Mouse (Mus musculus) C2C12 (cell line): ENCODE data around the gene Rplp2. TPM values are rescaled to one million over a fixed set of nuclear protein-coding genes. Genes with fewer than 3 reads are reported as not detected.
A peak's percentile ranks its signal among the peaks of the same experiment; 100 is the strongest.

Experiments used
- H3K27me3 ChIP-seq: one replicate; pipeline ENCODE4 v1.6.1; 2011; ENCODE audit not compliant: control insufficient read depth, insufficient read depth, insufficient read length
- H3K36me3 ChIP-seq: one replicate; pipeline ENCODE4 v1.6.1; 2011; ENCODE audit not compliant: control insufficient read depth, insufficient read depth
- H3K4me3 ChIP-seq: one replicate; pipeline ENCODE4 v1.5.1; 2011; ENCODE audit warnings: mild to moderate bottlenecking, control low read depth; ENCODE audit not compliant: poor library complexity, insufficient read depth, severe bottlenecking
- H3K79me2 ChIP-seq: one replicate; pipeline ENCODE4 v1.6.1; 2011; ENCODE audit not compliant: control insufficient read depth, insufficient read depth
- H3K79me3 ChIP-seq: one replicate; pipeline ENCODE4 v1.6.1; 2011; ENCODE audit warnings: low read depth, control low read depth
- H3ac ChIP-seq: one replicate; pipeline ENCODE3; 2011; ENCODE audit warnings: low read depth; ENCODE audit not compliant: control insufficient read depth, insufficient read length
- CEBPB ChIP-seq: IDR thresholded peaks from one replicate; pipeline ENCODE4 v1.6.1; 2011; ENCODE audit warnings: low read depth, mild to moderate bottlenecking, control low read depth, moderate library complexity
- CTCF ChIP-seq: IDR thresholded peaks from one replicate; pipeline ENCODE4 v1.5.1; 2011; ENCODE audit not compliant: control insufficient read depth, insufficient read depth, insufficient read length
- FOSL1 ChIP-seq: IDR thresholded peaks from one replicate; pipeline ENCODE4 v1.8.0; 2011; ENCODE audit warnings: mild to moderate bottlenecking, low read length; ENCODE audit not compliant: poor library complexity, insufficient read depth, severe bottlenecking
- MAX ChIP-seq: IDR thresholded peaks from one replicate; pipeline ENCODE4 v1.6.1; 2011; ENCODE audit warnings: mild to moderate bottlenecking, control low read depth
- MYOD1 ChIP-seq: IDR thresholded peaks from one replicate; pipeline ENCODE4 v1.6.1; 2011; ENCODE audit warnings: low read depth; ENCODE audit not compliant: control insufficient read depth, insufficient read length
- MYOG ChIP-seq: IDR thresholded peaks from one replicate; pipeline ENCODE4 v1.6.1; 2011; ENCODE audit not compliant: control insufficient read depth, insufficient read length; ENCODE audit errors: extremely low read depth
- USF1 ChIP-seq: IDR thresholded peaks from one replicate; pipeline ENCODE4 v1.6.1; 2011; ENCODE audit warnings: low read depth, mild to moderate bottlenecking, control low read depth, moderate library complexity
- polyA plus RNA-seq: library from polyadenylated mRNA; unstranded; fragments of >200 nt; fragmentation: generic; extraction: Trizol; gene quantifications from one replicate; pipeline ENCODE4 v1.2.1, GENCODE M21; 2012; ENCODE audit warnings: missing spikeins

Gene Rplp2
- polyA plus RNA-seq, 1 experiment: 4,785 TPM

DNA sequence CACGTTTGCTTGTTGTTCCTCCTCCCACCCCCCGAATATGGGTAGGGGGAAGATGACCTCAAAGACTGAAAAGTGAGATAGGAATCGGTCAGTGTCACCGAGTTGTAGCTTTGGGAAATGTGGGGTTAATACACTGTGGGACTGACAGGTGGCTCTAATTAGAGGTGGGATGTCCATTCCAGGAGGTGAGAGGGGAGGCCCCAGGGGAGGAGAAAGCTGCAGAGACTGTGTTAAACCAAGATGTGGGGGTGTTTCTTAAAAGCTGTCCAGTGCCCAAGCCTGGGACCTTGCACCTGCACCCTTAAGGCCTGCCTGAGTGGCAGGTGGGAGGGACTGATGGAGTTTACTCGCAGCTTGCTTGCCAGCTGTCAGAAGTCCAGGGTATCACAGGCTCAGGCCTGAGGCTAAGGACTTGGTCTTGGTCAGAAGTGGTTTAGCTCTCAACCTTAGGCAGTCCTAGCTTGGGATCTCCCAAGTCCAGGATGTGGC is 15.2 kb downstream of the Rplp2 start:
- H3K36me3 ChIP-seq: peaks cover 3% of the 10 kb centered on the region
- peaks cover 11% of the 10 kb centered on the region for H3K79me2 ChIP-seq
- no peaks in the 10 kb centered on the region for H3K79me3 ChIP-seq
- no peak overlapping the region for H3ac ChIP-seq
- TF ChIP-seq CEBPB: no peak
- TF ChIP-seq MYOD1: no peak
- no peak for TF ChIP-seq CTCF
- TF ChIP-seq MYOG: no peak
- TF ChIP-seq MAX: no peak
- TF ChIP-seq FOSL1: no peak
- no peak for TF ChIP-seq USF1
- H3K4me3 ChIP-seq: no peak overlapping the region
- H3K27me3 ChIP-seq: no peaks in the 10 kb centered on the region

GRCm38 (mm10) chr7:141463824-141464602 is 16.8 kb downstream of the Rplp2 start:
- peaks cover 2% of the 10 kb centered on the region for H3K79me3 ChIP-seq
- TF ChIP-seq FOSL1: no peak
- TF ChIP-seq USF1: no peak
- no peak for TF ChIP-seq MYOD1
- peaks cover 24% of the 10 kb centered on the region for H3K79me2 ChIP-seq
- no peak overlapping the region for H3ac ChIP-seq
- no peaks in the 10 kb centered on the region for H3K27me3 ChIP-seq
- no peak overlapping the region for H3K4me3 ChIP-seq
- H3K36me3 ChIP-seq: no peaks in the 10 kb centered on the region

DNA sequence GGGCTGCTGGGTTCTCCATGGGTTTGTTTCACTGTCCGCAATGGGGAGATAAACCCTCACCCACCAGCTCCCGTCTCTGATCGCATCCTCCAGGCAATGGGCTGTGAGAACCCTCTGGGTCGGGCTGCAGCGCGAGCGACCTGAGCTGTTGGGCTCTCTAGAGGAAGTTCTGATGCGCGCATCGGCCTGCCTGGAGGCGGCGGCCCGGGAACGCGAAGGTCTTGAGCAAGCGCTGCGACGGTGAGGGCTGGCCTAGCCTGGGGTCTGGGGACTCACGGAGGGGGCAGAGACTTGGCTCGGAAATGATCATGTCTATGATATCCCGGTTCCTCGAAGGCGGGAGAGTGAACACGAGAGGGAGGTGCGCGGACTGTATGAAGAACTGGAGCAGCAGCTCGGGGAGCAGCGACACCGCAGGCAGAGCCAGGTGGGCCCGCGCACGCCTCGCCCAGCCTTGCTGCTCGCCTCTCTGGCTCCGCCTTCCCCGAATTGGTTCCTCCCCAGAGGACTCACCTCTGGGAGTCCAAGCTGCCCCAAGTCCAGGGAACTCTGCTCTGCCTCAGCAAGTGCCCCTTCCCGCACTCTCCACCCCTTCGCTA is 17.5 kb downstream of the Rplp2 start:
- Histone ChIP-seq H3K4me3 (no peak overlapping the region), H3K27me3 (no peaks in the 10 kb centered on the region), H3K79me2 (peaks cover 31% of the 10 kb centered on the region), H3ac (no peak overlapping the region), H3K36me3 (peaks cover 1% of the 10 kb centered on the region), H3K79me3 (peaks cover 8% of the 10 kb centered on the region)
- TF ChIP-seq USF1 (no peak), CTCF (no peak), FOSL1 (no peak), CEBPB (no peak)

GRCm38 (mm10) chr7:141465388-141466044 is 18.3 kb downstream of the Rplp2 start:
- peak overlapping the region; percentile 5 for H3ac ChIP-seq
- peaks cover 15% of the 10 kb centered on the region for H3K79me3 ChIP-seq
- H3K36me3 ChIP-seq: peaks cover 9% of the 10 kb centered on the region
- H3K4me3 ChIP-seq: no peak overlapping the region
- no peaks in the 10 kb centered on the region for H3K27me3 ChIP-seq
- no peak for TF ChIP-seq USF1
- no peak for TF ChIP-seq CTCF
- no peak for TF ChIP-seq FOSL1
- no peak for TF ChIP-seq MAX
- TF ChIP-seq MYOD1: no peak
- no peak for TF ChIP-seq MYOG
- TF ChIP-seq CEBPB: no peak
- H3K79me2 ChIP-seq: peaks cover 39% of the 10 kb centered on the region

GRCm38 (mm10) chr7:141466045-141466394 is 18.9 kb downstream of the Rplp2 start:
- H3ac ChIP-seq: peak overlapping the region; percentile 5
- no peak for TF ChIP-seq USF1
- no peak for TF ChIP-seq MAX
- no peak for TF ChIP-seq MYOD1
- no peak for TF ChIP-seq CEBPB
- TF ChIP-seq MYOG: no peak
- TF ChIP-seq CTCF: no peak
- no peak for TF ChIP-seq FOSL1
- no peak overlapping the region for H3K4me3 ChIP-seq
- no peaks in the 10 kb centered on the region for H3K27me3 ChIP-seq
- H3K79me2 ChIP-seq: peaks cover 44% of the 10 kb centered on the region
- H3K79me3 ChIP-seq: peaks cover 20% of the 10 kb centered on the region
- H3K36me3 ChIP-seq: peaks cover 14% of the 10 kb centered on the region
